Mouse (Mus musculus) monocyte, adult 5-6 weeks (primary cell): ENCODE measurements around the gene Cplane1. TPM values are rescaled to one million over a fixed set of nuclear protein-coding genes. Genes with fewer than 3 reads are reported as not detected.

Experiments
- ATAC-seq: fragments of 153-309, 156-312 bp; replicated peaks from 2 replicates; pipeline ENCODE4 v1.8.0; 2017; ENCODE audit warnings: mild to moderate bottlenecking; ENCODE audit not compliant: low TSS enrichment, insufficient number of reproducible peaks, severe bottlenecking, poor library complexity, low FRiP score
- total RNA-seq: library from RNA; stranded (forward); fragments of 200-1000, 200-491, 200-594 nt; gene quantifications from 3 replicates; pipeline ENCODE4 v1.2.3, GENCODE M21; 2017

Cplane1 gene
- total RNA-seq, 1 experiment from 2014 or later = 8.4 TPM

DNA sequence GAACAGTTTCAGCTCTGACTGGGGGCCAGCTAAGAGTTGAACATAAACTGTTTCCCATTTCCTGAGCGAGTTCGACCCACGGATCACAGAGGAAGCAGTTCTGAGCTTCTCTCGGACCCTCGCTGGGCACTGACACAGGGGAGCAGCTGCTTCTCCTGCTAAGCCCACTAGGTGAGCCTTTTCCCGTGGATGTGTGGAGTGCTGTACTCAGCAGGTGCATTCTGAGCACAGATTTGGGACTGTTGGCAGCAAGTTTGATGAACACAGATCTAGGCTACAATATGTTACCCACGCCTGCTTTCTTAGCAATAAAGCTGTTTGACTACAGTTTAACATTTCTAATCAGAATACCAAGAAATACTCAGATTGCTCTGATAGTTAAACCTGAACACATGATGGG, 112.8 kb downstream of the Cplane1 start:
- no peak for ATAC-seq

DNA sequence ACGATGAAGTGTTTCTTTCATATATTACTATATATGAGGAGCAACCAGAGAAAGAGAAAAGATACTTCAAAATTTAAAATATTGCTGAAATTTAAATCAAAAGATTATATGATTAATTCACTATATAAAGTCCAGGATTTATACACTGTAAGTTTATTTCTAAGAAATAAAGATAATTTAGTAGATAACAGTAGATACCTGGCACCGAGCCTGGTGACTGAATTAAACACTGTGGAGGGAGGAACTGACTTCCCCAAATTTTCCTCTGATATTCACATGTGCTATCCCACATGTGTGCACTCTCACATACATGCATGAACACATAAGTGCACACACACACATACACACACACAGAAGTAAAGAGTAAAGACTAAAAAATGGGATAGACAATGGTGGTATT, 113.2 kb downstream of the Cplane1 start:
- ATAC-seq = no peak

DNA sequence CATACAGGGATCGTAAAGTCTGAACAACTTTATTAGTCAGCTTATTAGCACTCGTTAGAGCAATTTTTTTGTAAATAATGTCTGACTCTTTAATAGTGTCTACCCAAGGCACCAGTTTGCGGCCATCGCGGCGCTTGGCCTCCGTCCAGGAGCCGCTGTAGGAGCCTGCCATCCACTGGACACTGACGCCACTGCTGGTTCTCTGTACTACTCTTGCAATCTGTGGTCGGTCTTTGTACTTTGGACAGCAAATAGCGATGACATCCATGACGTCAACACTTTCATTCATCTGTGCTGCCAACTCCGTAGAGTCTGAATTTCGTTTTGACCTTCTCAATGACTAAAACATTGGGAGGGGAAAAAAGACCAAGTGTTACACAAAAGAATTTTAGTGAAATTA, 122.3 kb downstream of the Cplane1 start:
- ATAC-seq = no peak

DNA sequence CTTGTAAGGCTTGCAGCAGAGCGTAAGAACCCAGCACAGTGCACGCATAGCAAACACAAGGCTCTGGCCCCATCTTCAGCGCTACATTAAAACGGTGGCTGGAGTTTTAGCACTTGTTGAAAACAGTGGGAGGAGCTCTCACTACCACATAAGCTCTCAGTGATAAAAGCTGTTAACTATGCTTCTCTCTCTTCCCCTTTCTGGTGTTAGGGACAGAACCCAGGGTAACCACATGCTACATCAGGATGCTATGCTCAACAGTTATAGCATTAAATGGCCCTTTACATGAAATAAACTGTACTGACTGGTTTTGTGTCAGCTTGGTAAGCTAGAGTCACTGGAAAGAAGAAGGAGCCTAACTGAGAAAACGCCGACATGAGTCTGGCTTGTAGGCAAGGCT, 125.2 kb downstream of the Cplane1 start:
- ATAC-seq = no peak

DNA sequence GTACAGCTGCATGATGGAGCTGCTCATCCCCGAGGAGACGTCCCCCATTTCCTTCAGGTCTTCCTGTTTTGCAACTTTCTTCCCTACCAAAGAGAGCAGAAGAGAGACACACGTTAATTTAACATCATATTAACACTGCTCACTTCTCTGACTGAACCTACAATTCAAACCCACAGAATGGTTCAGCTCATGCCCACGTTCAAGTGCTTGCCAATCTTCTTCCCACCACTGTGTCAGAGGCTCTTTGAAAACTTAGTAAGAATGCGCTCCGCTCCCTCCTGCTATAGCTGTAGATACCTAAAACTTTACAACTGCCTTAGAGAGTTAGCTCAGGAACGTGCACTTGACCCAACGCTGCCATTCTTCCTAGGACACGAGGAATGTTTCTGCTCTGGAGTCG, 134.0 kb downstream of the Cplane1 start:
- no peak for ATAC-seq

DNA sequence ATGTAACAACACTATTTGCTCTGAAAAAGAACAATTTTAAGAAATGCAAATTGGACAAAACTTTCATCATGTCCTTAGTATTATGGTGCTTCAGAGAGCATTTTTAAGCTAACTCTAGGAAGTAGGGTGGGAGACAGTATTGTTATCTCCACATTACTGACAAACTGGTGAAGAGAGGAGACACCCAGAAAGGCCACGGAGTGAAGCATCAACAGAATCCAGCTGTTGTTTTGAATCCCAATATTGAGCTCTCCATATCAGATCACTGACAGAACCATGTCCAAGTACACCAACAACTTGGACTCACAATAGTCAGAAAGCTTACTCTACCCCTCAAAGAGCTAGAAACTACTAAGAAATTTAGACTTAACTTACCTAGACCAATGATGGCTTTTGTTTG, 136.6 kb downstream of the Cplane1 start:
- ATAC-seq = no peak

DNA sequence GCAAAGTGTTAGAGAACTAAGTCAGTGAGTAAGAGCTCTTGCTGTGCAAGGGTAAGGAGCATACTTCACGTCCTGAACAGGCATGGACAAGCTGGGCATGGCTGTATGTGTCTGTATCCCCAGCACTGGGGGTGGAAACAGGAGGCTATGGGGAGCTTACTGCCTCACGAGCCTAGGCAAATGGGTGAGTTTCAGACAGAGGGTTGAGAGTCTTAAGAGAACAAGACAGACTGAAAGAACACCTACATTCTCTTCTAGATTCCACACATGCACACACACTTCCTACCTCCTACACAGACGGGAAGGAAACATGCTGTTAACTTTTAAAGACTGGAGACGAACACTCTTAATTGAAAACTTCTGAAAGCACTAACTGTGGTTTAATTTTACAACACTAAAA, 148.5 kb downstream of the Cplane1 start:
- ATAC-seq = no peak

DNA sequence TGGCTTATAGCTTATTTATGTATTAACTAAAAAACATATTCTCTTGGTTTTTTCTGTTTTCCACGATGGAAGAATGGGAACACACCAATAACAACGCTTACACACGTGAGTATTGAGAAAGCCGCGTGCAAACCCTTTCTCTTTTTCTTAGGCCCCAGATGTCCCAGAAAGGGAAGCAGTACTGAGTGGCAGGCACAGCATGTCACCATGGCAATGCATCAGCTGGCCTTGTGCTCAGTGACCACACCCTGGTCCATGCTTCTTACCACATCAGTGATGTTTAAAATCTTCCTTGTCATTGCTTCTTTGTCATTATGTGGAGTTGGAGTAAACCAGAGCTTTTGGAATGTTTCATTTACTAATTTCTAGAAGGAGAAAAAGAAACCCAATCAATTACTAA, 150.3 kb downstream of the Cplane1 start:
- no peak for ATAC-seq

Other genes with a start within 250 kb of the Cplane1 start
- gene Wdr70, start 69.9 kb upstream of the Cplane1 start, total RNA-seq = 38.1 to 46.0 TPM (median 42.8 TPM) in 3 replicates
- 15.9 to 34.4 TPM (median 29.6 TPM) in 3 replicates for gene Nup155, start 59.8 kb upstream of the Cplane1 start, total RNA-seq